Mouse (Mus musculus) intestine, postnatal 0 days (tissue): ENCODE measurements at regions not wholly inside any gene's neighbourhood (a gene's known extent, or its start where the extent isn't known, plus 50 kb on each side); places are given as distances from the start of the nearest gene placed in this dataset.

ENCODE experiments used
- ATAC-seq: fragments of 200-750 bp; cut with Nextera tagmentation; 2 replicates; pipeline ENCODE4 v1.8.0; 2017; ENCODE audit warnings: mild to moderate bottlenecking, moderate TSS enrichment, moderate library complexity
- H3K27ac ChIP-seq: fragments of 300-500 bp; sonication (generic); 2 replicates; pipeline ENCODE4 v1.5.1; 2014; ENCODE audit warnings: mild to moderate bottlenecking, low read depth, low read length, moderate library complexity
- H3K27me3 ChIP-seq: fragments of 300-500 bp; sonication (generic); replicated peaks from 2 replicates; pipeline ENCODE4 v1.6.1; 2014; ENCODE audit warnings: low read length, mixed read lengths; ENCODE audit not compliant: control insufficient read depth, insufficient read depth
- H3K36me3 ChIP-seq: fragments of 300-500 bp; sonication (generic); 2 replicates; pipeline ENCODE4 v1.6.1; 2014; ENCODE audit warnings: mild to moderate bottlenecking, moderate library complexity; ENCODE audit not compliant: control insufficient read depth, insufficient read depth
- H3K4me1 ChIP-seq: fragments of 300-500 bp; sonication (generic); replicated peaks from 2 replicates; pipeline ENCODE4 v1.6.1; 2014; ENCODE audit warnings: antibody characterized with exemption, low read length, mixed read lengths; ENCODE audit not compliant: control insufficient read depth, insufficient read depth
- H3K4me2 ChIP-seq: fragments of 300-500 bp; sonication (generic); replicated peaks from 2 replicates; pipeline ENCODE4 v1.6.1; 2014; ENCODE audit warnings: low read depth, mild to moderate bottlenecking, moderate library complexity
- H3K4me3 ChIP-seq: fragments of 300-500 bp; sonication (generic); 2 replicates; pipeline ENCODE4 v1.5.1; 2014; ENCODE audit warnings: low read depth, low read length
- H3K9ac ChIP-seq: fragments of 300-500 bp; sonication (generic); 2 replicates; pipeline ENCODE4 v1.6.1; 2014; ENCODE audit warnings: mild to moderate bottlenecking, low read depth, low read length
- H3K9me3 ChIP-seq: fragments of 300-500 bp; sonication (generic); 2 replicates; pipeline ENCODE4 v1.6.1; 2016; ENCODE audit warnings: mixed run types; ENCODE audit not compliant: control insufficient read depth
- CTCF ChIP-seq: sonication (generic); IDR thresholded peaks from 2 replicates; pipeline ENCODE4 v1.5.1; 2016; ENCODE audit warnings: low read depth, mild to moderate bottlenecking, control low read depth, antibody characterized with exemption, moderate library complexity
- WGBS: fragments of 180-500 bp; shearing (Covaris S2); extraction: QIAGEN DNeasy Blood & Tissue Kit; methylation state at CpG from one replicate; pipeline ENCODE4 v1.1.7; 2014; 5-methylcytosine and 5-hydroxymethylcytosine counted together

DNA sequence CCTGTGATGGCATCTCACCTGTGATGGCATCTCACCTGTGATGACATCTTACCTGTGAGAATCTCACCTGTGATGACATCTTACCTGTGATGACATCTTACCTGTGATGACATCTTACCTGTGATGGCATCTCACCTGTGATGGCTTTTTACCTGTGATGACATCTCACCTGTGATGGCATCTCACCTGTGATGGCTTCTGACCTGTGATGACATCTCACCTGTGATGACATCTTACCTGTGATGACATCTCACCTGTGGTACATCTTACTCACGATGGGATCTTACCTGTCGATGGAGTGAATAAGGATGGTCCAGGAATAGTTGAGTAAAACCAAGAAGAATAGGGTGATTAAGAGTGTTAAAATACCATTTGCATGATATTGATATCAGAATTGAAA, 76.9 kb upstream of the Ifngr1 start:
- H3K9me3 ChIP-seq, result no peaks in the 10 kb centered on the region
- no peak overlapping the region for H3K4me3 ChIP-seq
- H3K27me3 ChIP-seq, result no peaks in the 10 kb centered on the region
- no peak overlapping the region for H3K4me2 ChIP-seq
- no peaks in the 10 kb centered on the region for H3K36me3 ChIP-seq
- ATAC-seq, result no peak
- WGBS, result 92% methylated on average over 2 of the region's 2 CpGs
- H3K27ac ChIP-seq, result no peak overlapping the region
- TF ChIP-seq CTCF, result no peak
- H3K4me1 ChIP-seq, result no peaks in the 10 kb centered on the region
- no peak overlapping the region for H3K9ac ChIP-seq

DNA sequence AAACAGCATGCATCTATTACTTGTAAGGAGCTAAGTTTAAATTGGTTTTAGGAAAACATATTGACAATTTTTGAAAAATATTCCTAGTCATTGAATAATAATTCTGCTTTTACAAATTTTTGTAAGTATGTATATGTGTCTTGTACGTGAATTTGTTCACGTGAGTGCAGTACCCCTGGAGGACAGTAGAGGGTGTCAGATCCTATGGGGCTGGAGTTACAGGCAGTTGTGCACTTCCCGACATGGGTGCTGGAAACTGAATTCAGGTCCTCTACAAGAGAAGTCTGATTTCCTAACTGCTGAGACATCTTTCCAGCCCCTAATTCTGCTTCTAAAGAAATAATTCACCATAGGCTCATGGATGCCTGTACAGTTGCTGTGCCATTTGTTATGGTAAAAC, 75.7 kb upstream of the Ifngr1 start:
- Histone ChIP-seq H3K4me2 (no peak overlapping the region), H3K27ac (no peak overlapping the region), H3K4me3 (no peak overlapping the region), H3K27me3 (no peaks in the 10 kb centered on the region), H3K36me3 (no peaks in the 10 kb centered on the region), H3K4me1 (no peaks in the 10 kb centered on the region), H3K9me3 (no peaks in the 10 kb centered on the region), H3K9ac (no peak overlapping the region)
- peak; percentile 33 for TF ChIP-seq CTCF
- 98% methylated on average over 3 of the region's 3 CpGs for WGBS
- no peak for ATAC-seq

DNA sequence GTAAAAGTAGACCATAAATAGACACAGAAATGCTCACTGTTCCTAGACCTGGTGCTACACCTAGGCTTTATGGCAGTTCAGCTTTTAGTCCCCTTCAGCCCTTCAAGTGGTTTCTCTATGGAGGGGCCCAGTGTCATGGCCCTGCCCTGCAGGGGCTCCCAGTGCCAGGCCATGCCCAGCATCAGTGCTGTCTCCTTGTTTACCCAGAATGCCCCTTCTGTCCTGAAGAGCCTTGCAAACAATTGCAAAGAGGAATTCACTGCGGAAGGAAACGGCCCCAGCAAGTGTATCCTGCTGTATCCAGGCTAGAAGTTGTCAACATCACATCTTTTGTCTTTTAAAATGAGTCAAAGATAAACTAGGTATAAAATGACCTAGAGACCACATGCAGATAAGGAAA, 74.7 kb upstream of the Ifngr1 start:
- Histone ChIP-seq H3K27me3 (no peaks in the 10 kb centered on the region), H3K36me3 (no peaks in the 10 kb centered on the region), H3K4me3 (no peak overlapping the region), H3K9ac (no peak overlapping the region), H3K9me3 (no peaks in the 10 kb centered on the region), H3K4me2 (no peak overlapping the region), H3K4me1 (no peaks in the 10 kb centered on the region), H3K27ac (no peak overlapping the region)
- ATAC-seq, result no peak
- 76% methylated on average over 2 of the region's 2 CpGs for WGBS
- no peak for TF ChIP-seq CTCF

DNA sequence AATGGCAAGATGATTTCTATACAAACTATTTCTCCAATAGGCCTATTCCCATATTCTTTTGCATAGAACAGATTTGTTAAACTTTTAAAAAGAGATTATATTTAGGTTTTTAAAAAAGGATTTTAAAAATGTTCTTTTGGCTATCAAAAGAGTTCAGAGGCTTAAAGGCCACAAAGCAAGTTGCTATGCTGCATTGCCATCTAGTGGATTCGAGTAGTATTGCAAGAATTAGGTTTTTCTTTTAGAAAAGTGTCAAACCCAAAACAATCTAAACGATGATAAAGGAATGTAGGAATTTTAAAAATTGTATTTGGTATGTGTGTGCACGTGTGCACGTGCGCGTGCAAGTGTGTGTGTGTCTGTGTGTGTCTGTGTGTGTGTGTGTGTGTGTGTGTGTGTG, 73.0 kb upstream of the Ifngr1 start:
- no peaks in the 10 kb centered on the region for H3K36me3 ChIP-seq
- H3K4me2 ChIP-seq, result no peak overlapping the region
- H3K4me1 ChIP-seq, result no peaks in the 10 kb centered on the region
- H3K27me3 ChIP-seq, result no peaks in the 10 kb centered on the region
- H3K9me3 ChIP-seq, result no peaks in the 10 kb centered on the region
- ATAC-seq, result no peak
- no peak overlapping the region for H3K4me3 ChIP-seq
- H3K27ac ChIP-seq, result no peak overlapping the region
- peak; percentile 87 for TF ChIP-seq CTCF
- no peak overlapping the region for H3K9ac ChIP-seq
- 12% methylated on average over 6 of the region's 6 CpGs for WGBS

DNA sequence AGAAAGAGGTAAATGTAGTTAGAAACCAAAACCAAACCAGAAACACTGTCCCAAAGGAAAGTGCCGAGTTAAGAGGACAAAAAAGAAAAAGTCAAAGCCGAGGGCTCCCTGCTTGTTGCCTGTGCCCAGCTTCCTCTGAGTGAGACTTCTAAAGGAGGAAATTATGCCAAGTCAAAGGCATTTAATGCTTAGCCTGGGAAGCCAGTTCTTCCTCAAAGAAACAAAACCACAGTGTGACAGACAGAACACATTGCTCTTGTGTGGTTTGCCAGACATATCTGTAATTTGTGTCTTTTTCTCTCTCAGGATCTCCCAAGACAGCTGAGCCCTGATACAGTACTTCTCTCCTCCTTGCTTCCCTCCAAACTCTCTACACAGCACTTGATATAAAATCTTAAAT, 69.6 kb upstream of the Ifngr1 start:
- no peak for TF ChIP-seq CTCF
- Histone ChIP-seq H3K27ac (no peak overlapping the region; the same call in 1 of the 2 replicates), H3K9ac (no peak overlapping the region), H3K4me2 (no peak overlapping the region), H3K4me1 (no peaks in the 10 kb centered on the region; the same call in none of the 2 replicates), H3K36me3 (no peaks in the 10 kb centered on the region), H3K4me3 (no peak overlapping the region), H3K27me3 (no peaks in the 10 kb centered on the region), H3K9me3 (no peaks in the 10 kb centered on the region)
- 78% methylated on average over 2 of the region's 2 CpGs for WGBS
- no peak for ATAC-seq

DNA sequence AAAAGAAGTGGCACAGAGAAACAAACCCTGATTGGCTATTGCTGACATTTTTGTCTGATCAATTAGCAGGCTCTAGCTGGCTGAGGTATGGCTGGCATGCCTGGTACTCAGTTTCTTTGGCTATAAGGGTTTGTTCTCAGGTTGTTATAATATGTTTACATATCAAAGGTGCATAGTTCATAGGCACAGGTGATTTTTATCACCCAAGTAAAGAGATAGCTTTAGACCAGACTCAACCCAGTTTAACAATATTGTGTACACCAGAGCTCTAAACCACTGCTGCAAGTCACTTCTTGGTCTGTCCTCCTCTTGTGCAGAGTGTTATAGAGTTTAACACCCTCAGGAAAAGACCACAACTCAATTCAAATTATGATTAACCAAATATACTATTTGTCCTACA, 65.8 kb upstream of the Ifngr1 start:
- no peaks in the 10 kb centered on the region for H3K27me3 ChIP-seq
- TF ChIP-seq CTCF, result no peak
- no peaks in the 10 kb centered on the region; the same call in none of the 2 replicates for H3K4me1 ChIP-seq
- H3K27ac ChIP-seq, result 0 out of 2 replicates have a peak overlapping the region, but pooled peaks have one; percentile 30
- no peaks in the 10 kb centered on the region for H3K9me3 ChIP-seq
- peak; percentile 52; the same call in 1 of the 2 replicates for ATAC-seq
- H3K36me3 ChIP-seq, result no peaks in the 10 kb centered on the region
- H3K4me3 ChIP-seq, result no peak overlapping the region
- H3K4me2 ChIP-seq, result no peak overlapping the region
- no peak overlapping the region for H3K9ac ChIP-seq

DNA sequence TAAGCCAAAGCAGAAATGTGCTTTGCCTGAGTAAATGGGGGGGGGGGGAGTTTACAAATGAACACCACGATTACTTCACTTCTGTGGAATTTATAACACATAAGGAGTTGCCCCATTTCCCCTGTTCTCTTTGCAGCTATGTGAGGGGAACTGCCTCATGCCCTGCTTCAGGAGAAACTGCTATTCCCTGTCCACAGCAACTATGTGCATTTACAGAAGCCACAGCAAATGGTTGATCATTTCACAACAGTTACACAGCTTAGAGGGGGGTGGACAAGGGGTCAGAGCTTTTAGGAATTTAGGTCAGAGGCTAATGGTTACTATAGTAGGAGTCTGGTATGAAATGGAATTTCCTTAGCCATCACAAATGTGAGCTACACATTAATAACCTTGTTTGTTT, 65.4 kb upstream of the Ifngr1 start:
- H3K4me1 ChIP-seq, result no peaks in the 10 kb centered on the region; the same call in none of the 2 replicates
- H3K9ac ChIP-seq, result no peak overlapping the region
- H3K36me3 ChIP-seq, result no peaks in the 10 kb centered on the region
- H3K27me3 ChIP-seq, result no peaks in the 10 kb centered on the region
- no peak for TF ChIP-seq CTCF
- H3K27ac ChIP-seq, result peak overlapping the region; percentile 30; the same call in 1 of the 2 replicates
- no peaks in the 10 kb centered on the region for H3K9me3 ChIP-seq
- ATAC-seq, result peak; percentile 50; the same call in 1 of the 2 replicates
- H3K4me3 ChIP-seq, result no peak overlapping the region
- H3K4me2 ChIP-seq, result no peak overlapping the region
- WGBS, result 4% methylated on average over 1 of the region's 1 CpGs
